ENCODE assay signal across 8 mouse cellular contexts in the genomic region with DNA sequence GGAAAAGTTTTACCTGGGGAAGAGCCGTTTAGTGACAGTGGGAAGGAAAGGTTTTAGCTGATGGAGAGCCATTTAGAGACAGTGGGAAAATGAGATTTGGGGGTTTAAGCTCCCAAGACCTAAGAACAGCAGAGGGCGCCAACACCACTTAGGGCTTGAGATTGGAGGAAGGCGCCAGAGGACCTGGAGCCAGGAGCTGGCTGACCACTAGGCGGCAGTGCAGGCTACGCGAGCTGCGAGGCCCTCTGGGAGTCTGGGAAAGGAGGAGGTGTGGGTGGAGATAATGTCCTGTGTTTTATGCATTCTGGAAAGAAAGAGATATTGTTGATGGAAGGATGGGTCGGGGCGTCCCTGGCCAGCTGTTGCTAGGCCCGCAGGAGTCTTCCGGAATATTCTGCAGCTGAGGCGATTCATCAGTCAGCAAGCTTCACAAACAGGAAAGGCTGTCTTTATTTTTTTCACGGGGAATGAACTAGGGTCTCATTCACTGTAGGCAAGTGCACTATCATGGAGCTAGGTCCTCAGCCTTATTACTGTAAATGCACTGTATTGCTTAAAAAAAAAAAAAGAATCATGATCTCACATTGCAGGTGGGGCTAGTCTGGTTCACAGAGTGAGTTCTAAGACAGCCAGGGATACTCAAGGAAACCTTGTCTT. TPM values are rescaled to one million over a fixed set of nuclear protein-coding genes. Genes with fewer than 3 reads are reported as not detected.
DNase-seq lines count a peak whose midpoint lies in the region; ATAC-seq and TF ChIP-seq lines count a peak whose summit lies in the region.

No protein-coding gene starts in this region.

- no peaks in the 10 kb centered on the region for H3K27me3 ChIP-seq in Patski
- H3K27me3 ChIP-seq in hindbrain, embryonic 14.5 days (ENCODE audit: control insufficient read depth, insufficient read depth, low read length): no peaks in the 10 kb centered on the region

- peak; percentile 61 for DNase-seq in Patski (ENCODE audit: low read depth, low spot score)
- DNase-seq in cerebellum, postnatal 14 days: peak; percentile 98 to 100
- peak; percentile 92 to 97 for DNase-seq in frontal cortex, postnatal 25 days (ENCODE audit: low spot score in 2 of 2)
- peak; percentile 98 for DNase-seq in hindbrain, embryonic 14.5 days (ENCODE audit: low spot score)
- peak; percentile 96 for DNase-seq in layer of hippocampus, postnatal 36 days
- peak; percentile 96 for DNase-seq in lung, postnatal 25 days (ENCODE audit: low spot score)
- DNase-seq in retina, embryonic 14.5 days (ENCODE audit: low spot score): peak; percentile 99
- DNase-seq in thymus, postnatal 36 days: peak; percentile 90 to 95

- CTCF ChIA-PET in Patski (lab: Charles Lee): interaction anchor here (0.6 to 3.2 kb wide), 21 partner anchors 9 to 159 kb away, joined by 3 to 25 read pairs (median 4); partner anchors contain the start of gene Phldb3

- peak; percentile 100 for TF ChIP-seq CTCF in Patski (IDR thresholded peaks at IDR 0.05)

- POLR2A ChIA-PET in Patski (lab: Charles Lee): interaction anchor here (1.0 kb wide), 1 partner anchor 35 kb away, joined by 3 read pairs; no protein-coding TSS in a partner anchor

- H3K4me2 ChIP-seq in hindbrain, embryonic 14.5 days (replicated peaks): peak overlapping the region; percentile 40

- H3K9ac ChIP-seq in hindbrain, embryonic 14.5 days: peak overlapping the region; percentile 50

- 3% methylated on average over 13 of the region's 13 CpGs for WGBS in hindbrain, embryonic 14.5 days

- peak; percentile 88 for ATAC-seq in Patski
- ATAC-seq in hindbrain, embryonic 14.5 days (ENCODE audit: low FRiP score): peak; percentile 90

- H3K4me1 ChIP-seq in hindbrain, embryonic 14.5 days (replicated peaks; ENCODE audit: control insufficient read depth, insufficient read depth, low read length): no peaks in the 10 kb centered on the region

- H3K27ac ChIP-seq in hindbrain, embryonic 14.5 days: peak overlapping the region; percentile 10; the same call in 1 of the 2 replicates

- peak overlapping the region; percentile 15; the same call in 1 of the 2 replicates for H3K4me3 ChIP-seq in hindbrain, embryonic 14.5 days (replicated peaks; ENCODE audit: low read length)

- in situ Hi-C loops in Patski (cut with MboI; ENCODE audit: low pct_unique_long_range_greater_than_20kb): loop anchor here (5.0 kb wide), 1 partner anchor 56 kb away; no protein-coding TSS in a partner anchor

- no peaks in the 10 kb centered on the region for H3K36me3 ChIP-seq in hindbrain, embryonic 14.5 days (replicated peaks; ENCODE audit: control insufficient read depth, insufficient read depth)

- H3K9me3 ChIP-seq in hindbrain, embryonic 14.5 days (ENCODE audit: control insufficient read depth, low read length): no peaks in the 10 kb centered on the region

RNA-seq across cellular contexts. Expression of gene Phldb3, which starts 9.5 kb away (rescaled TPM):
- polyA plus RNA-seq in Patski (2021): 2.7 TPM
- not detected in 2 replicates for polyA plus RNA-seq in hindbrain, embryonic 14.5 days (2014; fragmentation: Nextera tagmentation; extraction: Ambion mirVana)
- under 1 TPM in 1 of 2 experiments, not detected in 1; 0.30 TPM for total RNA-seq in layer of hippocampus, postnatal 36 days (2021)

RNA-seq across cellular contexts. Expression of gene Zfp575, which starts 13.6 kb away (rescaled TPM):
- polyA plus RNA-seq in Patski (2021): not detected
- polyA plus RNA-seq in hindbrain, embryonic 14.5 days (2014; fragmentation: Nextera tagmentation; extraction: Ambion mirVana): 10.3 and 11.4 TPM in 2 replicates
- 1 to 10 TPM; 4.7 to 5.7 TPM for total RNA-seq in layer of hippocampus, postnatal 36 days (2021)

RNA-seq across cellular contexts. Expression of gene Ethe1, which starts 13.7 kb away (rescaled TPM):
- polyA plus RNA-seq in Patski (2021): 74.5 TPM
- polyA plus RNA-seq in hindbrain, embryonic 14.5 days (2014; fragmentation: Nextera tagmentation; extraction: Ambion mirVana): 25.8 and 26.4 TPM in 2 replicates
- 10 to 100 TPM in 1 of 2 experiments, 1 to 10 TPM in 1; 10.0 to 12.0 TPM for total RNA-seq in layer of hippocampus, postnatal 36 days (2021)

RNA-seq across cellular contexts. Expression of gene Lypd3, which starts 35.3 kb away (rescaled TPM):
- not detected for polyA plus RNA-seq in Patski (2021)
- 0.27 and 0.29 TPM in 2 replicates for polyA plus RNA-seq in hindbrain, embryonic 14.5 days (2014; fragmentation: Nextera tagmentation; extraction: Ambion mirVana)
- under 1 TPM; 0.40 to 0.68 TPM for total RNA-seq in layer of hippocampus, postnatal 36 days (2021)

RNA-seq across cellular contexts. Expression of gene Xrcc1, which starts 55.0 kb away (rescaled TPM):
- 60.3 TPM for polyA plus RNA-seq in Patski (2021)
- 47.4 and 52.3 TPM in 2 replicates for polyA plus RNA-seq in hindbrain, embryonic 14.5 days (2014; fragmentation: Nextera tagmentation; extraction: Ambion mirVana)
- total RNA-seq in layer of hippocampus, postnatal 36 days (2021): 10 to 100 TPM; 34.2 to 37.7 TPM

Comparison
In these comparisons a context has a peak if more than half of its experiments do, and no peak if none do; other contexts are left out.
1. Peak in every context shown above with its lines: DNase-seq, ATAC-seq, H3K4me3 ChIP-seq and H3K27ac ChIP-seq.
2. RNA of gene Zfp575, which starts 13.6 kb away (polyA plus RNA-seq): 10.3 to 11.4 TPM in hindbrain, embryonic 14.5 days; not detected in Patski (single experiment); every median in the first group is over 10 times any median in the second.